Mouse (Mus musculus) right cerebral cortex, adult 18-20 months (tissue): Measurements from ENCODE around the gene Magoh.
A peak's percentile ranks its signal among the peaks of the same experiment; 100 is the strongest.

ENCODE experiments used
- DNase-seq: peaks from one replicate; pipeline ENCODE4 v3.0.0; 2022; ENCODE audit warnings: mixed read lengths

The Magoh gene

GRCm38 (mm10) chr4:107889731-107890432 is 10.3 kb downstream of the Magoh start, which contains the start of gene 0610037L13Rik:
Gene 0610037L13Rik, plus strand, starts transcription at chr4:107889813.
- DNase-seq, result peak; percentile 98

GRCm38 (mm10) chr4:107892663-107893062 is 13.1 kb downstream of the Magoh start:
- no peak for DNase-seq

- DNase-seq, result no peak
Measured at GRCm38 (mm10) chr4:107899211-107899927, 19.8 kb downstream of the Magoh start.

GRCm38 (mm10) chr4:107900206-107900605 is 20.7 kb downstream of the Magoh start:
- DNase-seq, result no peak

- DNase-seq, result no peak
Measured at GRCm38 (mm10) chr4:107904252-107904651, 24.7 kb downstream of the Magoh start.

GRCm38 (mm10) chr4:107906561-107906960 is 27.0 kb downstream of the Magoh start:
- DNase-seq, result no peak

GRCm38 (mm10) chr4:107910020-107910419 is 30.5 kb downstream of the Magoh start:
- no peak for DNase-seq

GRCm38 (mm10) chr4:107920336-107920735 is 40.8 kb downstream of the Magoh start:
- no peak for DNase-seq

GRCm38 (mm10) chr4:107921152-107921695 is 41.7 kb downstream of the Magoh start:
- no peak for DNase-seq

GRCm38 (mm10) chr4:107921952-107922351 is 42.4 kb downstream of the Magoh start:
- no peak for DNase-seq

GRCm38 (mm10) chr4:107923145-107923802 is 43.7 kb downstream of the Magoh start, which contains the start of gene Cpt2:
Gene Cpt2, minus strand, starts transcription at chr4:107923610.
- DNase-seq, result peak; percentile 76

- DNase-seq, result no peak
Measured at GRCm38 (mm10) chr4:107923803-107924194, 44.2 kb downstream of the Magoh start.

- DNase-seq, result no peak
Measured at GRCm38 (mm10) chr4:107928269-107928668, 48.7 kb downstream of the Magoh start.

- DNase-seq, result no peak
Measured at GRCm38 (mm10) chr4:107928726-107929125, 49.2 kb downstream of the Magoh start.

GRCm38 (mm10) chr4:107931453-107931852 is 51.9 kb downstream of the Magoh start:
- DNase-seq, result no peak

GRCm38 (mm10) chr4:107933239-107933638 is 53.7 kb downstream of the Magoh start:
- no peak for DNase-seq

- DNase-seq, result no peak
Measured at GRCm38 (mm10) chr4:107935254-107935653, 55.7 kb downstream of the Magoh start.
